Mouse (Mus musculus): ENCODE results near the gene Plekho2. TPM values are rescaled to one million over a fixed set of nuclear protein-coding genes. Genes with fewer than 3 reads are reported as not detected.

Gene Plekho2
- polyA plus RNA-seq, 1 experiment from 2014 or later: 29.5 TPM

- H3K9ac ChIP-seq (ENCODE audit: low read depth, low read length): no peak overlapping the region
Measured at GRCm38 (mm10) chr9:65545635-65546412, 34.0 kb downstream of the Plekho2 start.

GRCm38 (mm10) chr9:65542111-65542524 is 37.7 kb downstream of the Plekho2 start:
- Histone ChIP-seq H3K9me3 (ENCODE audit: control insufficient read depth, low read length) (no peaks in the 10 kb centered on the region), H3K4me3 (ENCODE audit: low read depth, low read length) (no peak overlapping the region), H3K9ac (ENCODE audit: low read depth, low read length) (no peak overlapping the region), H3K27me3 (replicated peaks; ENCODE audit: control insufficient read depth, insufficient read depth, low read length) (no peaks in the 10 kb centered on the region), H3K27ac (ENCODE audit: low read depth, low read length) (peak overlapping the region; percentile 85), H3K36me3 (ENCODE audit: control insufficient read depth, insufficient read depth, low read length) (no peaks in the 10 kb centered on the region), H3K4me1 (replicated peaks; ENCODE audit: control insufficient read depth, insufficient read depth, low read length) (peaks cover 27% of the 10 kb centered on the region), H3K4me2 (peak overlapping the region; percentile 7; the same call in 1 of the 2 replicates)
- ATAC-seq (replicated peaks; ENCODE audit: low FRiP score) (peak; percentile 16; the same call in 1 of the 2 replicates), DNase-seq (ENCODE audit: low spot score) (no peak)
- 22% methylated on average over 7 of the region's 7 CpGs for WGBS

More at GRCm38 (mm10) chr9:65545635-65546412, 34.0 kb downstream of the Plekho2 start:
- DNase-seq (ENCODE audit: low spot score): no peak
- Histone ChIP-seq H3K4me1 (replicated peaks; ENCODE audit: control insufficient read depth, insufficient read depth, low read length) (peaks cover 44% of the 10 kb centered on the region), H3K4me3 (ENCODE audit: low read depth, low read length) (no peak overlapping the region), H3K36me3 (ENCODE audit: control insufficient read depth, insufficient read depth, low read length) (no peaks in the 10 kb centered on the region), H3K27ac (ENCODE audit: low read depth, low read length) (peak overlapping the region; percentile 62), H3K4me2 (no peak overlapping the region), H3K9me3 (ENCODE audit: control insufficient read depth, low read length) (no peaks in the 10 kb centered on the region), H3K27me3 (replicated peaks; ENCODE audit: control insufficient read depth, insufficient read depth, low read length) (no peaks in the 10 kb centered on the region)
- ATAC-seq (replicated peaks; ENCODE audit: low FRiP score): no peak
- WGBS: 70% methylated on average over 10 of the region's 10 CpGs

- no peaks in the 10 kb centered on the region for H3K27me3 ChIP-seq (replicated peaks; ENCODE audit: control insufficient read depth, insufficient read depth, low read length)
- no peak overlapping the region for H3K9ac ChIP-seq (ENCODE audit: low read depth, low read length)
- no peaks in the 10 kb centered on the region for H3K36me3 ChIP-seq (ENCODE audit: control insufficient read depth, insufficient read depth, low read length)
- H3K9me3 ChIP-seq (ENCODE audit: control insufficient read depth, low read length): no peaks in the 10 kb centered on the region
- H3K4me3 ChIP-seq (ENCODE audit: low read depth, low read length): no peak overlapping the region
- ATAC-seq (replicated peaks; ENCODE audit: low FRiP score) (peak; percentile 68), DNase-seq (ENCODE audit: low spot score) (peak; percentile 62)
- peak overlapping the region; percentile 85 for H3K27ac ChIP-seq (ENCODE audit: low read depth, low read length)
- 37% methylated on average over 13 of the region's 13 CpGs for WGBS
- peak overlapping the region; percentile 7; the same call in 1 of the 2 replicates for H3K4me2 ChIP-seq
- peaks cover 22% of the 10 kb centered on the region for H3K4me1 ChIP-seq (replicated peaks; ENCODE audit: control insufficient read depth, insufficient read depth, low read length)
Measured at GRCm38 (mm10) chr9:65541126-65542068, 38.4 kb downstream of the Plekho2 start.

- Histone ChIP-seq H3K36me3 (ENCODE audit: control insufficient read depth, insufficient read depth, low read length) (no peaks in the 10 kb centered on the region), H3K4me1 (replicated peaks; ENCODE audit: control insufficient read depth, insufficient read depth, low read length) (peaks cover 17% of the 10 kb centered on the region), H3K27me3 (replicated peaks; ENCODE audit: control insufficient read depth, insufficient read depth, low read length) (no peaks in the 10 kb centered on the region), H3K4me3 (ENCODE audit: low read depth, low read length) (no peak overlapping the region), H3K9me3 (ENCODE audit: control insufficient read depth, low read length) (no peaks in the 10 kb centered on the region), H3K27ac (ENCODE audit: low read depth, low read length) (no peak overlapping the region), H3K4me2 (no peak overlapping the region), H3K9ac (ENCODE audit: low read depth, low read length) (no peak overlapping the region)
- no peak for ATAC-seq (replicated peaks; ENCODE audit: low FRiP score)
- no peak for DNase-seq (ENCODE audit: low spot score)
- 84% methylated on average over 9 of the region's 9 CpGs for WGBS
Measured at GRCm38 (mm10) chr9:65539697-65540096, 40.1 kb downstream of the Plekho2 start.

GRCm38 (mm10) chr9:65537901-65538630 is 41.8 kb downstream of the Plekho2 start:
- H3K4me3 ChIP-seq (ENCODE audit: low read depth, low read length): no peak overlapping the region
- peaks cover 17% of the 10 kb centered on the region for H3K4me1 ChIP-seq (replicated peaks; ENCODE audit: control insufficient read depth, insufficient read depth, low read length)
- no peak overlapping the region for H3K9ac ChIP-seq (ENCODE audit: low read depth, low read length)
- no peaks in the 10 kb centered on the region for H3K9me3 ChIP-seq (ENCODE audit: control insufficient read depth, low read length)
- WGBS: 84% methylated on average over 8 of the region's 8 CpGs
- H3K27ac ChIP-seq (ENCODE audit: low read depth, low read length): no peak overlapping the region
- ATAC-seq (replicated peaks; ENCODE audit: low FRiP score): no peak
- no peaks in the 10 kb centered on the region for H3K27me3 ChIP-seq (replicated peaks; ENCODE audit: control insufficient read depth, insufficient read depth, low read length)
- no peak overlapping the region for H3K4me2 ChIP-seq
- no peak for DNase-seq (ENCODE audit: low spot score)
- no peaks in the 10 kb centered on the region for H3K36me3 ChIP-seq (ENCODE audit: control insufficient read depth, insufficient read depth, low read length)

GRCm38 (mm10) chr9:65536491-65536890 is 43.3 kb downstream of the Plekho2 start:
- no peaks in the 10 kb centered on the region for H3K9me3 ChIP-seq (ENCODE audit: control insufficient read depth, low read length)
- peak overlapping the region; percentile 23; the same call in 1 of the 2 replicates for H3K27ac ChIP-seq (ENCODE audit: low read depth, low read length)
- WGBS: 72% methylated on average over 4 of the region's 4 CpGs
- H3K4me2 ChIP-seq: no peak overlapping the region
- H3K4me3 ChIP-seq (ENCODE audit: low read depth, low read length): no peak overlapping the region
- no peak for DNase-seq (ENCODE audit: low spot score)
- no peak for ATAC-seq (replicated peaks; ENCODE audit: low FRiP score)
- H3K9ac ChIP-seq (ENCODE audit: low read depth, low read length): no peak overlapping the region
- no peaks in the 10 kb centered on the region for H3K36me3 ChIP-seq (ENCODE audit: control insufficient read depth, insufficient read depth, low read length)
- H3K27me3 ChIP-seq (replicated peaks; ENCODE audit: control insufficient read depth, insufficient read depth, low read length): no peaks in the 10 kb centered on the region
- H3K4me1 ChIP-seq (replicated peaks; ENCODE audit: control insufficient read depth, insufficient read depth, low read length): peaks cover 7% of the 10 kb centered on the region

- Histone ChIP-seq H3K36me3 (ENCODE audit: control insufficient read depth, insufficient read depth, low read length) (no peaks in the 10 kb centered on the region), H3K9me3 (ENCODE audit: control insufficient read depth, low read length) (no peaks in the 10 kb centered on the region), H3K27me3 (replicated peaks; ENCODE audit: control insufficient read depth, insufficient read depth, low read length) (no peaks in the 10 kb centered on the region), H3K9ac (ENCODE audit: low read depth, low read length) (no peak overlapping the region), H3K27ac (ENCODE audit: low read depth, low read length) (peak overlapping the region; percentile 23; the same call in 1 of the 2 replicates), H3K4me1 (replicated peaks; ENCODE audit: control insufficient read depth, insufficient read depth, low read length) (peaks cover 3% of the 10 kb centered on the region; the same call in 1 of the 2 replicates), H3K4me3 (ENCODE audit: low read depth, low read length) (no peak overlapping the region), H3K4me2 (no peak overlapping the region)
- ATAC-seq (replicated peaks; ENCODE audit: low FRiP score) (no peak), DNase-seq (ENCODE audit: low spot score) (no peak)
- 72% methylated on average over 10 of the region's 11 CpGs for WGBS
Measured at GRCm38 (mm10) chr9:65535789-65536469, 43.9 kb downstream of the Plekho2 start.
